Mouse (Mus musculus): ENCODE results near the gene Klhl32.

- no peak for TF ChIP-seq CTCF (conservative IDR thresholded peaks at IDR 0.05; ENCODE audit: insufficient read depth, insufficient read length, low read depth, low read length)
- no peak for TF ChIP-seq POLR2A (IDR thresholded peaks at IDR 0.05; ENCODE audit: low read depth, low read length)
Measured at GRCm38 (mm10) chr4:24601711-24602110, 249.2 kb downstream of the Klhl32 start.
